Mouse (Mus musculus): ENCODE results near the gene Edrf1. TPM values are rescaled to one million over a fixed set of nuclear protein-coding genes. Genes with fewer than 3 reads are reported as not detected.

The Edrf1 gene
- total RNA-seq (2021) = 1 to 10 TPM; 7.8 to 8.3 TPM
- long read RNA-seq, experiment 1, full-length matches to known transcripts = 4 of 9 reads
- long read RNA-seq, experiment 1, partial matches to known transcripts = 1 of 9 reads
- long read RNA-seq, experiment 1, other reads (novel, unspliced or antisense) = 4 of 9 reads
- long read RNA-seq, experiment 2, full-length matches to known transcripts = 4 of 8 reads
- long read RNA-seq, experiment 2, partial matches to known transcripts = 3 of 8 reads
- long read RNA-seq, experiment 2, other reads (novel, unspliced or antisense) = 1 of 8 reads

- peak; percentile 98 for DNase-seq (ENCODE audit: low spot score)
Observed at GRCm38 (mm10) chr7:133637361-133638305, at the start of gene Edrf1. Edrf1 (plus strand) TSS chr7:133637543.

DNA sequence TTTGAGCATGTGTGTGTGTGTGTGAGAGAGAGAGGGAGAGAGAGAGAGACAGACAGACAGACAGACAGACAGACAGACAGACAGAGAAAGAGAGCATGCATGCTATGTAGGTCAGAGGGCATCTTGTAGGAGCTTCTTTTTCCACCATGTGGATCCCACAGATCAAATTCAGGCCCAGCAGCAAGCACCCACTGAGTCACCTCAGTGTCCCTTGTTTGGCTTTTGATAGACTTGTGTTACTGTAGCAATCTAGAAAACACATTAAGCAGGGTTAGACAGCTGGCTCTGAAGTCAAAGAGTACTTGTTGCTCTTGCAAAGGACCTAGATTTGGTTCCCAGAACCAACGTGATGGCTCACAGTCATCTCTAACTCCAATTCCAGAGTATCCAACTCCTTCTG lies 45.6 kb upstream of the Edrf1 start:
- no peak for DNase-seq (ENCODE audit: low spot score)

GRCm38 (mm10) chr7:133600558-133600957 lies 36.8 kb upstream of the Edrf1 start:
- no peak for DNase-seq (ENCODE audit: low spot score)

DNA sequence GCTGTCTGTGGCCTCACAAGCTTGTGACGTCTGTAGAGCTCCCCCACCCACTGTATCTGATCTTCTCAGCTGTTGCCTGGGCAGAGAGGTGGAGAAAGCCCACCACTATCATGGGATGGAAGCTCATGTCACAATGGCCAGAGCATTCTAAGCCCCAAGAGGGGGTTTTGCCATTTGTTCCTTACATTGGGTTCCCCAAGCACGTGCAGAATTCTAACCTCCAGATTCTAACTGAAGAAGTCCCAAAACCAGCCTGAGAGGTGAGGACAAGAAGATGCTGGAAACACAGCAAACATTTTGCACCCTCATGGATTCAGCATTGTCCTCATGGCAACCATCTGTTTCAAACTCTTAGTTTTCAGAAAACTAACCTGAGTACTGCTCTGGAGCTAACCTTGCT lies 35.3 kb upstream of the Edrf1 start, which contains the start of gene Tex36:
Gene Tex36 (minus strand): TSS at position 101 of the 400 bp plus-strand sequence.
- DNase-seq (ENCODE audit: low spot score) = no peak

- DNase-seq (ENCODE audit: low spot score) = no peak
Observed at GRCm38 (mm10) chr7:133603156-133603555, 34.2 kb upstream of the Edrf1 start.

GRCm38 (mm10) chr7:133604427-133605081 lies 32.8 kb upstream of the Edrf1 start:
- no peak for DNase-seq (ENCODE audit: low spot score)

GRCm38 (mm10) chr7:133607331-133607730 lies 30.0 kb upstream of the Edrf1 start:
- no peak for DNase-seq (ENCODE audit: low spot score)

DNA sequence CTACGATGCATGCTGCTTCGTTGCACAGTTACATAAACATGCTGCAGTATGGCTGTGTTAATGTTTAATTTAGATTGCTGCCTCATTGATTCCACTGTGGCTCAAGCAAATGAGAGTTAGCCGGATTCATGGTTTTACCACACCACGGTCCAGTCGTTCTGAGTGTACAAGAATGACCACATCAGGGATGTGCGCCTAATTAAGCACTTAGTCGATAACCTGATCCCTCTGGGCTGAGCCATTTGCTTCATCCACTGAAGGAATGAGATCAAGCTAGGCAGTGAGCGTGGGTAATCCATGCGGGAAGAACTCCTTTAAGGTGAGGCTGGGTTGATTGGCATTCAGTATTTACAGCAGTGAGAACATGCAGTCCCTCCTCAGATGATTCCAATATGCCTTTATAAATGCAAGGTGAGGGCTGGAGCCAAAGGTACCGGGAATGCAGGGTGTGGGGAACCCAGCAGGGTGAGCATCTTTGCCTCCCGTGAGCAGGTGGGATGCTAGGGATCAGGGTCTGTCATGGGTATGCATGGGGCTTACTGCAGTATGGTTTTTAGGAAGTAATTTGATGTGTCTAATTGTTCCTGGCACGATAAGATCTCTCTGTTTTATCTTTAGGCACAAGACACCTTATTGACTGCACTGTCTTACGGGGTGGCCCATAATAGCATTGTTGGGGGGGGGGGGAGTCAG lies 29.3 kb upstream of the Edrf1 start:
- DNase-seq (ENCODE audit: low spot score) = no peak

DNA sequence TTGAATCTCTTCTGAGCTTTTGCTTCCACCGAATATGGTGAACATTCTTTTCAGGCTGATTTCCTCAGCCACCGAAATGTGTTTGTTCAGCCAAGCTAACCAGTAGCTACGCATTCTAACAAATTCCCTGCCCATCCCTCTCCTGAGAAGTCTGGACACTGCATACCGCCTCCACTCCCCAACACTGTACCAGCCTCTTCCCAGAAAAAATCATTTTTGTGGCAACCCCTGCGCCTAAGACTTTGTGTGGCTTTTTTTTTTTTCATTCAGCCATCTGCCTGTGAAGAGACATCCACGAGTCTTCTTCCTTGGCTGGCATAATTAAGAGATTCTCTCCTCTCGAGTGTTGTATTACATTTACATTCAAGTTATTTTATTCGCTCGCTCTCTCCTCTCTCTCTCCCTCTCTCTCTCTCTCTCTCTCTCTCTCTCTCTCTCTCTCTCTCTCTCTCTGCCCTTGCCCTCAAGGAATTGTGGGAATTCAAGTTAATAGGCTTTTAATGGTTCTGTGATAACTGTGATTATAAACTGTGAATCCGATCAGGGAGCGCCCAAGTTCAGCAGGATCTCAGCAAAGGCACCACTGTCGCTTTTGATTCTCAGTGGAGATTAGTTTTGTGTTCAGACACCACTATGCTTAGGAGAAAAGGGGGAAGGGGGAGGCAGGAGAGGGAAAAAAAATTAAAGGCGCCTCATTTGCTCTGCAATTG lies 28.6 kb upstream of the Edrf1 start:
- DNase-seq (ENCODE audit: low spot score) = no peak

GRCm38 (mm10) chr7:133609585-133609984 lies 27.8 kb upstream of the Edrf1 start:
- no peak for DNase-seq (ENCODE audit: low spot score)

DNA sequence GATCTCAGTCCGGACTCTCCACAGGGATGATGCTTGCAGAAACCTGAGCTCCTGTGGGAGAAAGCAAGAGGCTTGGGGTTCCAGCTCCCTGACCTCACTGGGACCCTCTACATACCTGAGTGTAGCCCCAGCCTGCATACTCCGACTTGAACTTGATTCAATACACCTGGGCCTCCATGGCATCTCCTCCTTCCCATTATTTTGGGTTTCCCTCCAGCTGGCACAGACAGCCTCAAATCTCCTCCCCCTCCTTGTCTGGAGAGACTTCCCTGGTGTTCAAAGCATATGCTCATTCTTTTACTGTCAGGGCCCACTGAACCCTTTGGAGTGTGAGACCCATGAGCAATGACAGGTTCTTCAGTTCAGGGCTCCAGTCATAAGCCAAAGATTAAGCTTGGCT lies 24.4 kb upstream of the Edrf1 start:
- no peak for DNase-seq (ENCODE audit: low spot score)

DNA sequence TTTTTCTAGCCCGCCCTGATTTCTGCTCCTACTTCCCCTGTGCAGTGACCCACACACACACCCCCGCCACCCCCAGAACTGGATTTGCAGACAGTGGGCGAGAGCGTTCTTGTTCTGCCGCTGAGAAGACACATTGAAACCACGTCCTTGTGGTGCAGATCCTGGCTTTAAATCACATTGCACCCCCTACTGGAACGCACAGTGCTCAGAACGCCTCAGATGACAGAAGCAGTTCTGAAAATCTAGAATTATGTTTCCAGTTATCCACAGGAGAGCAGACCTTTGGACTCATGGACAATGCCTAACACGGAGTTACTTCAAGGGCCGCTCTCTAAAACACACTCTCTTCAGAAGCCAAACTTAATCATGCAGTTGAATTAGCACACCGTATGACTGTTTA lies 16.6 kb upstream of the Edrf1 start:
- no peak for DNase-seq (ENCODE audit: low spot score)

- no peak for DNase-seq (ENCODE audit: low spot score)
Observed at GRCm38 (mm10) chr7:133623226-133623625, 14.1 kb upstream of the Edrf1 start.

- DNase-seq (ENCODE audit: low spot score) = no peak
Observed at GRCm38 (mm10) chr7:133627184-133627936, 10.0 kb upstream of the Edrf1 start.

GRCm38 (mm10) chr7:133630821-133631220 lies 6.5 kb upstream of the Edrf1 start:
- no peak for DNase-seq (ENCODE audit: low spot score)

DNA sequence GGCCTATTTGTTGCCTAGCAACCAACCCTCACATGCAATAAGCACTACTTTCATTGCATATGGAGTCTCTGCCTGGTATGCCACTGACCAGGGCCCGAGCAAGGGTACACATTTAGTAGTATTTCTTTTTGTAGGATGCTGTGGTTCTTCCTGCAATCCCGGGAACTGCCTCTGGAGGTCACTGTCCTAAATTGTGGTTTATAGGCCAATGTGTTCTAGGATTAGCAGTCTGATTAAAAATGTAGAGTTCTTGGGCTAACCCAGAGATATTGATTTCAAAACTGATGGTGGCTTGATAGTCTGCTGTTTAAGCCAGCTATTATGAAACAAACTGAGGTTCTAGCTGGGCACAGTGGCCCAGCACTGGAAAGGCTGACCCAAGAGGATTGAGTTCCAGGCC lies 4.9 kb upstream of the Edrf1 start:
- peak; percentile 46 for DNase-seq (ENCODE audit: low spot score)

DNA sequence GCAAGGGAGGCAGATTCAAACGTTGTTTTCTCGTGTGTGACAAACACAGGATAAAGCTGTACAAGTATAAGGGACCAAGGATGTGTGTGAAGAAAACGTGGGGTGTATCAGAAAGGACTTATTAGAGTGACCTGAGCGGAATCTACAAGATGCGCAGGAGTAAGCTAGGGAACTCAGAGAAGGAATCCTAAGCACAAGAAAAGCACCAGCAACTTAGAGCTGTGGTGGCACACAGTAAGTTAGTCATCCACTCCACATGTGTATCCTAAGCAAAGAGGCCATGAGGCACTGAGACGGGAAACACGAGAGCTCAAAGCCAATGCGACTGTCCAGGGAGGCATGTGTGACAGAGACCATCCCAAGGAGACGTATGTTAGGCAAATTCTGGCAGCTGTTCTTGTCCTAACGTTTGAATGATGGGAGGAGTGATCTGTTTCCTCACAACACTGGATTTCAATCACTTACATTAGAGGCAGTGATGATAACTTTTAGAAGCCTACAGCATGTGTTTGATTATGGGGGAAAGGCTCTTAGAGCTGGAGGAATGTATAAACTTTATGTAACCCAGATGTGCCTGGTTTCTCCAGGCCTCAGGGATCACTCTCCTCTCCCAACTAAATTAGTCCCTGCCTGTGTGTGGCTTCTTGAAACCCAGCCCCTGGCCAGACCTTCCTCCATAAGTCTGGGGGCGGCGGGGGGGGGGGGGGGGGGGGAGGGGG lies 2.3 kb upstream of the Edrf1 start:
- DNase-seq (ENCODE audit: low spot score) = no peak

DNA sequence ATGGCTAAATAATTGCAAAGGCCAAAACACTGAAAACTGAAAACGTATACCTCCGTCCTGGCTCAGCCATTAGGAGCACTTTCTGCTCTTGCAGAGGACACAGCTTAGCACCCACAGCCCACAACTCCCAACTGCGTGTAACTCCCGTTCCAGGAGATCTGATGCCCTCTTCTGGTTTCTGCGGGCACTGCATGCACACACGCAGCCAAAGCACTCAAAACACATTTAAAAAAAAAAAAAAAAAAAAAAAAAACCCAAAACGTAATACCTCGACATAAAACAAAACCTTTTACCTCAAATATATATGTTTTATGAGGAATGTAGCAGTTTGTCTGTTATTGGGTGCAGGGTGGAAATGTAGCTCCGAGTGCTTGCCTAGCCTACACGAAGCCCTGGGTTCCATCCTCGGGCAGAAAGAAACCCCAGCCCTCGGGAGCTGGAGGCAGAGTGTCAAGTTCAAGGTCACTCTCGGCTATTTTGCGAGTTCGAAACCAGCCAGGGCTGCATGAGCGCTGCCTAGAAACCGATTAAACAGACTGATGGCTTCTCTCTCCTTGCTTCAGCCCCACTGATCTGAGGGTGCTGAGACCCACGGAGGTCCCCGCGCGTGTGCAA lies 498 bp upstream of the Edrf1 start:
- DNase-seq (ENCODE audit: low spot score) = peak; percentile 90

- DNase-seq (ENCODE audit: low spot score) = no peak
Observed at GRCm38 (mm10) chr7:133638306-133638705, 963 bp downstream of the Edrf1 start.
